Mouse (Mus musculus): ENCODE data around the gene Cdh23. TPM values are rescaled to one million over a fixed set of nuclear protein-coding genes. Genes with fewer than 3 reads are reported as not detected.

Cdh23 gene
- polyA plus RNA-seq, 1 experiment from 2014 or later: 10.0 TPM

- H3K27ac ChIP-seq (replicated peaks): no peak overlapping the region
- H3K36me3 ChIP-seq: no peaks in the 10 kb centered on the region
- H3K27me3 ChIP-seq (replicated peaks): peaks cover 48% of the 10 kb centered on the region
- no peak for ATAC-seq (ENCODE audit: low FRiP score)
- 40% methylated on average over 24 of the region's 24 CpGs for WGBS
- no peak overlapping the region for H3K4me3 ChIP-seq (replicated peaks)
- H3K4me1 ChIP-seq: peaks cover 24% of the 10 kb centered on the region
- H3K4me2 ChIP-seq: peak overlapping the region; percentile 32
- H3K9me3 ChIP-seq (replicated peaks): no peaks in the 10 kb centered on the region
- H3K9ac ChIP-seq (replicated peaks): no peak overlapping the region
Measured at GRCm38 (mm10) chr10:60566369-60567037, 129.8 kb downstream of the Cdh23 start.

GRCm38 (mm10) chr10:60564136-60564535, 132.2 kb downstream of the Cdh23 start:
- Histone ChIP-seq H3K4me3 (replicated peaks) (no peak overlapping the region), H3K27me3 (replicated peaks) (peaks cover 42% of the 10 kb centered on the region), H3K9ac (replicated peaks) (no peak overlapping the region), H3K9me3 (replicated peaks) (no peaks in the 10 kb centered on the region), H3K36me3 (no peaks in the 10 kb centered on the region), H3K4me2 (no peak overlapping the region), H3K27ac (replicated peaks) (no peak overlapping the region), H3K4me1 (peaks cover 24% of the 10 kb centered on the region)
- ATAC-seq (ENCODE audit: low FRiP score): peak; percentile 52; the same call in 1 of the 2 replicates
- 70% methylated on average over 6 of the region's 6 CpGs for WGBS

GRCm38 (mm10) chr10:60562946-60563345, 133.3 kb downstream of the Cdh23 start:
- WGBS: 21% methylated on average over 7 of the region's 7 CpGs
- Histone ChIP-seq H3K27ac (replicated peaks) (no peak overlapping the region), H3K4me2 (no peak overlapping the region), H3K27me3 (replicated peaks) (peaks cover 33% of the 10 kb centered on the region), H3K4me1 (peaks cover 33% of the 10 kb centered on the region), H3K36me3 (no peaks in the 10 kb centered on the region), H3K9me3 (replicated peaks) (no peaks in the 10 kb centered on the region), H3K9ac (replicated peaks) (no peak overlapping the region), H3K4me3 (replicated peaks) (no peak overlapping the region)
- no peak for ATAC-seq (ENCODE audit: low FRiP score)

- Histone ChIP-seq H3K9me3 (replicated peaks) (no peaks in the 10 kb centered on the region), H3K27me3 (replicated peaks) (peaks cover 10% of the 10 kb centered on the region), H3K4me1 (peaks cover 18% of the 10 kb centered on the region), H3K9ac (replicated peaks) (no peak overlapping the region), H3K27ac (replicated peaks) (no peak overlapping the region), H3K4me3 (replicated peaks) (no peak overlapping the region), H3K4me2 (no peak overlapping the region), H3K36me3 (no peaks in the 10 kb centered on the region)
- 16% methylated on average over 9 of the region's 9 CpGs for WGBS
- ATAC-seq (ENCODE audit: low FRiP score): no peak
Measured at GRCm38 (mm10) chr10:60558491-60558927, 137.8 kb downstream of the Cdh23 start.

- H3K4me3 ChIP-seq (replicated peaks): no peak overlapping the region
- no peak overlapping the region for H3K9ac ChIP-seq (replicated peaks)
- 52% methylated on average over 4 of the region's 4 CpGs for WGBS
- H3K27ac ChIP-seq (replicated peaks): no peak overlapping the region
- ATAC-seq (ENCODE audit: low FRiP score): no peak
- H3K27me3 ChIP-seq (replicated peaks): 0 out of 2 replicates have a peak, but pooled peaks cover 2% of the 10 kb centered on the region
- peaks cover 5% of the 10 kb centered on the region; the same call in 1 of the 2 replicates for H3K4me1 ChIP-seq
- H3K4me2 ChIP-seq: no peak overlapping the region
- no peaks in the 10 kb centered on the region for H3K36me3 ChIP-seq
- no peaks in the 10 kb centered on the region for H3K9me3 ChIP-seq (replicated peaks)
Measured at GRCm38 (mm10) chr10:60552951-60553635, 143.2 kb downstream of the Cdh23 start.

- H3K4me1 ChIP-seq: peaks cover 3% of the 10 kb centered on the region; the same call in 1 of the 2 replicates
- no peaks in the 10 kb centered on the region for H3K36me3 ChIP-seq
- H3K27ac ChIP-seq (replicated peaks): no peak overlapping the region
- no peak for ATAC-seq (ENCODE audit: low FRiP score)
- H3K4me3 ChIP-seq (replicated peaks): no peak overlapping the region
- no peaks in the 10 kb centered on the region for H3K9me3 ChIP-seq (replicated peaks)
- peaks cover 4% of the 10 kb centered on the region; the same call in 1 of the 2 replicates for H3K27me3 ChIP-seq (replicated peaks)
- no peak overlapping the region for H3K4me2 ChIP-seq
- 81% methylated on average over 18 of the region's 18 CpGs for WGBS
- H3K9ac ChIP-seq (replicated peaks): no peak overlapping the region
Measured at GRCm38 (mm10) chr10:60539164-60539914, 157.0 kb downstream of the Cdh23 start.

GRCm38 (mm10) chr10:60536098-60536811, 160.0 kb downstream of the Cdh23 start:
- Histone ChIP-seq H3K27ac (replicated peaks) (no peak overlapping the region), H3K27me3 (replicated peaks) (peaks cover 4% of the 10 kb centered on the region; the same call in 1 of the 2 replicates), H3K9ac (replicated peaks) (no peak overlapping the region), H3K9me3 (replicated peaks) (no peaks in the 10 kb centered on the region), H3K4me1 (peaks cover 3% of the 10 kb centered on the region; the same call in 1 of the 2 replicates), H3K4me2 (peak overlapping the region; percentile 15; the same call in 1 of the 2 replicates), H3K4me3 (replicated peaks) (no peak overlapping the region), H3K36me3 (no peaks in the 10 kb centered on the region)
- no peak for ATAC-seq (ENCODE audit: low FRiP score)
- WGBS: 13% methylated on average over 14 of the region's 14 CpGs

GRCm38 (mm10) chr10:60532502-60532901, 163.8 kb downstream of the Cdh23 start:
- no peak for ATAC-seq (ENCODE audit: low FRiP score)
- Histone ChIP-seq H3K9ac (replicated peaks) (no peak overlapping the region), H3K27me3 (replicated peaks) (peaks cover 4% of the 10 kb centered on the region; the same call in 1 of the 2 replicates), H3K4me2 (no peak overlapping the region), H3K4me3 (replicated peaks) (no peak overlapping the region), H3K9me3 (replicated peaks) (no peaks in the 10 kb centered on the region), H3K4me1 (peaks cover 3% of the 10 kb centered on the region; the same call in 1 of the 2 replicates), H3K36me3 (no peaks in the 10 kb centered on the region), H3K27ac (replicated peaks) (no peak overlapping the region)
- 67% methylated on average over 4 of the region's 4 CpGs for WGBS

- no peaks in the 10 kb centered on the region for H3K36me3 ChIP-seq
- H3K9ac ChIP-seq (replicated peaks): no peak overlapping the region
- H3K9me3 ChIP-seq (replicated peaks): no peaks in the 10 kb centered on the region
- no peak overlapping the region for H3K4me3 ChIP-seq (replicated peaks)
- no peak overlapping the region for H3K27ac ChIP-seq (replicated peaks)
- no peak overlapping the region for H3K4me2 ChIP-seq
- no peak for ATAC-seq (ENCODE audit: low FRiP score)
- 39% methylated on average over 2 of the region's 2 CpGs for WGBS
- H3K27me3 ChIP-seq (replicated peaks): peaks cover 4% of the 10 kb centered on the region; the same call in 1 of the 2 replicates
- H3K4me1 ChIP-seq: peaks cover 3% of the 10 kb centered on the region; the same call in 1 of the 2 replicates
Measured at GRCm38 (mm10) chr10:60531349-60531748, 164.9 kb downstream of the Cdh23 start.

- Histone ChIP-seq H3K9ac (replicated peaks) (no peak overlapping the region), H3K4me1 (peaks cover 3% of the 10 kb centered on the region; the same call in 1 of the 2 replicates), H3K27me3 (replicated peaks) (peaks cover 2% of the 10 kb centered on the region; the same call in 1 of the 2 replicates), H3K4me3 (replicated peaks) (no peak overlapping the region), H3K4me2 (no peak overlapping the region), H3K9me3 (replicated peaks) (no peaks in the 10 kb centered on the region), H3K27ac (replicated peaks) (no peak overlapping the region), H3K36me3 (no peaks in the 10 kb centered on the region)
- ATAC-seq (ENCODE audit: low FRiP score): no peak
- 76% methylated on average over 10 of the region's 10 CpGs for WGBS
Measured at GRCm38 (mm10) chr10:60530633-60531032, 165.7 kb downstream of the Cdh23 start.

- Histone ChIP-seq H3K4me2 (no peak overlapping the region), H3K4me3 (replicated peaks) (no peak overlapping the region), H3K9me3 (replicated peaks) (no peaks in the 10 kb centered on the region), H3K4me1 (no peaks in the 10 kb centered on the region), H3K27me3 (replicated peaks) (no peaks in the 10 kb centered on the region; the same call in 1 of the 2 replicates), H3K27ac (replicated peaks) (no peak overlapping the region), H3K9ac (replicated peaks) (no peak overlapping the region), H3K36me3 (no peaks in the 10 kb centered on the region)
- 83% methylated on average over 7 of the region's 7 CpGs for WGBS
- ATAC-seq (ENCODE audit: low FRiP score): no peak
Measured at GRCm38 (mm10) chr10:60527949-60528348, 168.3 kb downstream of the Cdh23 start.

Data from neural tube, embryonic 15.5 days (tissue).